Mouse (Mus musculus) embryonic facial prominence, embryonic 14.5 days (tissue): ENCODE data around the gene Nipa1. TPM values are rescaled to one million over a fixed set of nuclear protein-coding genes. Genes with fewer than 3 reads are reported as not detected.

ENCODE experiments used
- ATAC-seq: fragments of 200-750 bp; cut with Nextera tagmentation; 2 replicates; pipeline ENCODE4 v1.8.0; 2017; ENCODE audit warnings: low read depth, moderate number of reproducible peaks, moderate TSS enrichment
- DNase-seq: peaks from one replicate; pipeline ENCODE4 v3.0.0-alpha.2; 2015; ENCODE audit warnings: low spot score
- H3K27ac ChIP-seq: fragments of 300-500 bp; sonication (generic); replicated peaks from 2 replicates; pipeline ENCODE4 v1.5.1; 2014; ENCODE audit warnings: low read depth, mild to moderate bottlenecking, low read length, moderate library complexity
- H3K27me3 ChIP-seq: fragments of 300-500 bp; sonication (generic); replicated peaks from 2 replicates; pipeline ENCODE4 v1.6.1; 2014; ENCODE audit warnings: low read length; ENCODE audit not compliant: control insufficient read depth, insufficient read depth
- H3K36me3 ChIP-seq: fragments of 300-500 bp; sonication (generic); 2 replicates; pipeline ENCODE4 v1.6.1; 2014; ENCODE audit warnings: low read length, mixed read lengths; ENCODE audit not compliant: control insufficient read depth, insufficient read depth
- H3K4me1 ChIP-seq: fragments of 300-500 bp; sonication (generic); 2 replicates; pipeline ENCODE4 v1.6.1; 2014; ENCODE audit warnings: antibody characterized with exemption, low read length; ENCODE audit not compliant: control insufficient read depth, insufficient read depth
- H3K4me2 ChIP-seq: fragments of 300-500 bp; sonication (generic); 2 replicates; pipeline ENCODE4 v1.6.1; 2014; ENCODE audit warnings: low read depth, mild to moderate bottlenecking, low read length, moderate library complexity, mixed read lengths
- H3K4me3 ChIP-seq: fragments of 300-500 bp; sonication (generic); 2 replicates; pipeline ENCODE4 v1.5.1; 2014; ENCODE audit warnings: low read depth, mild to moderate bottlenecking, low read length
- H3K9ac ChIP-seq: fragments of 300-500 bp; sonication (generic); 2 replicates; pipeline ENCODE4 v1.6.1; 2014; ENCODE audit warnings: low read depth, mild to moderate bottlenecking, low read length, moderate library complexity, mixed read lengths
- H3K9me3 ChIP-seq: fragments of 300-500 bp; sonication (generic); 2 replicates; pipeline ENCODE4 v1.6.1; 2016; ENCODE audit warnings: low read length; ENCODE audit not compliant: control insufficient read depth
- WGBS: fragments of 180-500 bp; shearing (Covaris S2); extraction: QIAGEN DNeasy Blood & Tissue Kit; methylation state at CpG from one replicate; pipeline ENCODE4 v1.1.7; 2014; 5-methylcytosine and 5-hydroxymethylcytosine counted together
- polyA plus RNA-seq: library from polyadenylated mRNA; unstranded; fragments of >200 nt; fragmentation: Nextera tagmentation; extraction: Ambion mirVana; gene quantifications from 2 replicates; pipeline ENCODE4 v1.2.1, GENCODE M21; 2014

The Nipa1 gene
- polyA plus RNA-seq, 1 experiment from 2014 or later = 7.9 TPM

GRCm38 (mm10) chr7:56044267-56044629 lies 24.5 kb upstream of the Nipa1 start:
- 84% methylated on average over 3 of the region's 3 CpGs for WGBS

GRCm38 (mm10) chr7:56043577-56044266 lies 24.0 kb upstream of the Nipa1 start:
- WGBS = 53% methylated on average over 4 of the region's 4 CpGs
- Histone ChIP-seq H3K36me3 (no peaks in the 10 kb centered on the region), H3K9ac (no peak overlapping the region), H3K4me3 (no peak overlapping the region), H3K4me2 (no peak overlapping the region), H3K9me3 (no peaks in the 10 kb centered on the region), H3K4me1 (no peaks in the 10 kb centered on the region), H3K27me3 (no peaks in the 10 kb centered on the region), H3K27ac (no peak overlapping the region)
- ATAC-seq (no peak), DNase-seq (no peak)

More at GRCm38 (mm10) chr7:56044267-56044629, 24.5 kb upstream of the Nipa1 start:
- no peak overlapping the region for H3K27ac ChIP-seq
- H3K4me3 ChIP-seq = no peak overlapping the region
- H3K9me3 ChIP-seq = no peaks in the 10 kb centered on the region
- H3K27me3 ChIP-seq = no peaks in the 10 kb centered on the region
- H3K4me1 ChIP-seq = peaks cover 3% of the 10 kb centered on the region; the same call in 1 of the 2 replicates
- ATAC-seq (no peak), DNase-seq (no peak)
- H3K4me2 ChIP-seq = no peak overlapping the region
- H3K36me3 ChIP-seq = no peaks in the 10 kb centered on the region
- H3K9ac ChIP-seq = no peak overlapping the region

- peak; percentile 50; the same call in 1 of the 2 replicates for ATAC-seq
- Histone ChIP-seq H3K4me1 (no peaks in the 10 kb centered on the region), H3K4me2 (no peak overlapping the region), H3K27me3 (no peaks in the 10 kb centered on the region), H3K9me3 (no peaks in the 10 kb centered on the region), H3K4me3 (no peak overlapping the region), H3K36me3 (no peaks in the 10 kb centered on the region), H3K9ac (no peak overlapping the region), H3K27ac (no peak overlapping the region)
- WGBS = 19% methylated on average over 5 of the region's 5 CpGs
- DNase-seq = peak; percentile 68
These were observed 22.6 kb upstream of the Nipa1 start for GRCm38 (mm10) chr7:56042353-56042752.

- Histone ChIP-seq H3K4me3 (no peak overlapping the region), H3K4me1 (no peaks in the 10 kb centered on the region), H3K27ac (no peak overlapping the region), H3K27me3 (no peaks in the 10 kb centered on the region), H3K36me3 (no peaks in the 10 kb centered on the region), H3K4me2 (no peak overlapping the region), H3K9ac (no peak overlapping the region), H3K9me3 (no peaks in the 10 kb centered on the region)
- DNase-seq (no peak), ATAC-seq (no peak)
- 87% methylated on average over 3 of the region's 3 CpGs for WGBS
These were observed 3.8 kb upstream of the Nipa1 start for GRCm38 (mm10) chr7:56023586-56023985.

- WGBS = under 1% methylated on average over 38 of the region's 71 CpGs
- peak; percentile 95 for ATAC-seq
- H3K36me3 ChIP-seq = no peaks in the 10 kb centered on the region
These were observed 503 bp downstream of the Nipa1 start for GRCm38 (mm10) chr7:56018972-56019929.

GRCm38 (mm10) chr7:56018446-56018971 lies 1.2 kb downstream of the Nipa1 start:
- ATAC-seq (no peak), DNase-seq (no peak)
- Histone ChIP-seq H3K4me3 (peak overlapping the region; percentile 73), H3K36me3 (no peaks in the 10 kb centered on the region), H3K9me3 (no peaks in the 10 kb centered on the region), H3K9ac (peak overlapping the region; percentile 76), H3K4me1 (no peaks in the 10 kb centered on the region), H3K27ac (peak overlapping the region; percentile 60; the same call in 1 of the 2 replicates), H3K4me2 (peak overlapping the region; percentile 74), H3K27me3 (no peaks in the 10 kb centered on the region)
- WGBS = 28% methylated on average over 7 of the region's 7 CpGs

More at GRCm38 (mm10) chr7:56018972-56019929, 503 bp downstream of the Nipa1 start:
- H3K4me3 ChIP-seq = peak overlapping the region; percentile 73
- H3K27me3 ChIP-seq = no peaks in the 10 kb centered on the region
- no peaks in the 10 kb centered on the region for H3K9me3 ChIP-seq
- peak; percentile 88 for DNase-seq
- H3K4me1 ChIP-seq = no peaks in the 10 kb centered on the region
- peak overlapping the region; percentile 74 for H3K4me2 ChIP-seq
- peak overlapping the region; percentile 76 for H3K9ac ChIP-seq
- peak overlapping the region; percentile 60; the same call in 1 of the 2 replicates for H3K27ac ChIP-seq

GRCm38 (mm10) chr7:56017761-56018160 lies 2.0 kb downstream of the Nipa1 start:
- ATAC-seq (no peak), DNase-seq (no peak)
- Histone ChIP-seq H3K9me3 (no peaks in the 10 kb centered on the region), H3K4me1 (no peaks in the 10 kb centered on the region), H3K36me3 (no peaks in the 10 kb centered on the region), H3K4me3 (no peak overlapping the region), H3K4me2 (no peak overlapping the region), H3K27ac (no peak overlapping the region), H3K9ac (no peak overlapping the region), H3K27me3 (no peaks in the 10 kb centered on the region)
- 59% methylated on average over 3 of the region's 3 CpGs for WGBS

GRCm38 (mm10) chr7:56015837-56016236 lies 3.9 kb downstream of the Nipa1 start:
- no peak for ATAC-seq
- no peak for DNase-seq
- Histone ChIP-seq H3K9me3 (no peaks in the 10 kb centered on the region), H3K4me1 (no peaks in the 10 kb centered on the region), H3K4me2 (no peak overlapping the region), H3K27me3 (no peaks in the 10 kb centered on the region), H3K9ac (no peak overlapping the region), H3K27ac (no peak overlapping the region), H3K4me3 (no peak overlapping the region), H3K36me3 (no peaks in the 10 kb centered on the region)
- WGBS = 93% methylated on average over 7 of the region's 7 CpGs
